Mouse (Mus musculus) heart, embryonic 16.5 days (tissue): ENCODE results near the gene Tcirg1. TPM values are rescaled to one million over a fixed set of nuclear protein-coding genes. Genes with fewer than 3 reads are reported as not detected.

Experiments used
- ATAC-seq: fragments of 200-750 bp; cut with Nextera tagmentation; replicated peaks from 2 replicates; pipeline ENCODE4 v1.8.0; 2017; ENCODE audit warnings: moderate number of reproducible peaks; ENCODE audit not compliant: insufficient read depth, low FRiP score; ENCODE audit errors: extremely low read depth
- H3K27ac ChIP-seq: fragments of 300-500 bp; sonication (generic); 2 replicates; pipeline ENCODE4 v1.5.1; 2014; ENCODE audit warnings: mild to moderate bottlenecking, low read length, control low read depth, moderate library complexity
- H3K27me3 ChIP-seq: fragments of 300-500 bp; sonication (generic); 2 replicates; pipeline ENCODE4 v1.6.1; 2014; ENCODE audit warnings: low read length, mixed read lengths; ENCODE audit not compliant: control insufficient read depth, insufficient read depth
- H3K36me3 ChIP-seq: fragments of 300-500 bp; sonication (generic); 2 replicates; pipeline ENCODE4 v1.6.1; 2014; ENCODE audit not compliant: control insufficient read depth, insufficient read depth
- H3K4me1 ChIP-seq: fragments of 300-500 bp; sonication (generic); 2 replicates; pipeline ENCODE4 v1.6.1; 2014; ENCODE audit warnings: low read length, mixed read lengths; ENCODE audit not compliant: control insufficient read depth, insufficient read depth
- H3K4me2 ChIP-seq: fragments of 300-500 bp; sonication (generic); 2 replicates; pipeline ENCODE4 v1.6.1; 2014; ENCODE audit warnings: low read depth, mild to moderate bottlenecking, control low read depth, low read length
- H3K4me3 ChIP-seq: fragments of 300-500 bp; sonication (generic); 2 replicates; pipeline ENCODE4 v1.5.1; 2014; ENCODE audit warnings: mild to moderate bottlenecking, control low read depth, low read length
- H3K9ac ChIP-seq: fragments of 300-500 bp; sonication (generic); 2 replicates; pipeline ENCODE4 v1.6.1; 2014; ENCODE audit warnings: low read length, control low read depth
- H3K9me3 ChIP-seq: fragments of 300-500 bp; sonication (generic); replicated peaks from 2 replicates; pipeline ENCODE4 v1.6.1; 2016; ENCODE audit warnings: low read length; ENCODE audit not compliant: control insufficient read depth
- WGBS: fragments of 180-500 bp; shearing (Covaris S2); extraction: QIAGEN DNeasy Blood & Tissue Kit; methylation state at CpG from one replicate; pipeline ENCODE4 v1.1.7; 2014; 5-methylcytosine and 5-hydroxymethylcytosine counted together
- polyA plus RNA-seq: library from polyadenylated mRNA; unstranded; fragments of >200 nt; fragmentation: Nextera tagmentation; extraction: Ambion mirVana; gene quantifications from 2 replicates; pipeline ENCODE4 v1.2.1, GENCODE M21; 2015

The Tcirg1 gene
- polyA plus RNA-seq = 31.0 and 32.3 TPM in 2 replicates

GRCm38 (mm10) chr19:3906795-3907786 lies at the start of gene Tcirg1:
Gene Tcirg1 (minus strand): TSS chr19:3907133.
- H3K27me3 ChIP-seq = no peaks in the 10 kb centered on the region
- ATAC-seq = peak; percentile 89
- peaks cover 25% of the 10 kb centered on the region for H3K4me1 ChIP-seq
- peak within 1 kb of the TSS; percentile 86 for H3K4me2 ChIP-seq
- H3K9ac ChIP-seq = peak within 1 kb of the TSS; percentile 81
- peaks cover 34% of the 10 kb centered on the region for H3K36me3 ChIP-seq
- H3K9me3 ChIP-seq = no peaks in the 10 kb centered on the region
- WGBS = 5% methylated on average over 36 of the region's 36 CpGs
- H3K27ac ChIP-seq = peak within 1 kb of the TSS; percentile 82
- H3K4me3 ChIP-seq = peak within 1 kb of the TSS; percentile 73

GRCm38 (mm10) chr19:3955804-3956203 lies 48.9 kb upstream of the Tcirg1 start:
- no peak overlapping the region for H3K4me2 ChIP-seq
- H3K9me3 ChIP-seq = no peaks in the 10 kb centered on the region
- H3K27me3 ChIP-seq = no peaks in the 10 kb centered on the region
- no peak overlapping the region for H3K9ac ChIP-seq
- no peaks in the 10 kb centered on the region for H3K36me3 ChIP-seq
- ATAC-seq = no peak
- H3K4me3 ChIP-seq = no peak overlapping the region
- WGBS = 23% methylated on average over 4 of the region's 4 CpGs
- H3K4me1 ChIP-seq = 0 out of 2 replicates have a peak, but pooled peaks cover 3% of the 10 kb centered on the region
- no peak overlapping the region for H3K27ac ChIP-seq

- Histone ChIP-seq H3K4me1 (0 out of 2 replicates have a peak, but pooled peaks cover 3% of the 10 kb centered on the region), H3K9me3 (no peaks in the 10 kb centered on the region), H3K4me3 (no peak overlapping the region), H3K27ac (no peak overlapping the region), H3K9ac (no peak overlapping the region), H3K27me3 (no peaks in the 10 kb centered on the region), H3K36me3 (no peaks in the 10 kb centered on the region), H3K4me2 (no peak overlapping the region)
- ATAC-seq = no peak
- WGBS = 81% methylated on average over 3 of the region's 3 CpGs
Measured at GRCm38 (mm10) chr19:3955033-3955432, 48.1 kb upstream of the Tcirg1 start.

- Histone ChIP-seq H3K27me3 (no peaks in the 10 kb centered on the region), H3K4me1 (no peaks in the 10 kb centered on the region), H3K27ac (no peak overlapping the region), H3K4me2 (no peak overlapping the region), H3K36me3 (no peaks in the 10 kb centered on the region), H3K9me3 (no peaks in the 10 kb centered on the region), H3K9ac (no peak overlapping the region), H3K4me3 (no peak overlapping the region)
- 38% methylated on average over 1 of the region's 1 CpGs for WGBS
- ATAC-seq = no peak
Measured at GRCm38 (mm10) chr19:3952099-3952498, 45.2 kb upstream of the Tcirg1 start.

- H3K4me2 ChIP-seq = no peak overlapping the region
- no peaks in the 10 kb centered on the region for H3K9me3 ChIP-seq
- H3K4me3 ChIP-seq = no peak overlapping the region
- no peaks in the 10 kb centered on the region for H3K27me3 ChIP-seq
- ATAC-seq = no peak
- H3K4me1 ChIP-seq = peaks cover 2% of the 10 kb centered on the region; the same call in 1 of the 2 replicates
- no peaks in the 10 kb centered on the region for H3K36me3 ChIP-seq
- no peak overlapping the region for H3K9ac ChIP-seq
- H3K27ac ChIP-seq = no peak overlapping the region
Measured at GRCm38 (mm10) chr19:3951461-3951860, 44.5 kb upstream of the Tcirg1 start.

GRCm38 (mm10) chr19:3950331-3950730 lies 43.4 kb upstream of the Tcirg1 start:
- Histone ChIP-seq H3K4me2 (no peak overlapping the region), H3K9me3 (no peaks in the 10 kb centered on the region), H3K27me3 (no peaks in the 10 kb centered on the region), H3K27ac (no peak overlapping the region), H3K4me3 (no peak overlapping the region), H3K9ac (no peak overlapping the region), H3K4me1 (peaks cover 12% of the 10 kb centered on the region), H3K36me3 (no peaks in the 10 kb centered on the region)
- ATAC-seq = no peak
- 73% methylated on average over 3 of the region's 3 CpGs for WGBS

- Histone ChIP-seq H3K9ac (no peak overlapping the region), H3K4me1 (peaks cover 12% of the 10 kb centered on the region), H3K4me2 (no peak overlapping the region), H3K9me3 (no peaks in the 10 kb centered on the region), H3K36me3 (no peaks in the 10 kb centered on the region), H3K27me3 (no peaks in the 10 kb centered on the region), H3K27ac (no peak overlapping the region), H3K4me3 (no peak overlapping the region)
- no peak for ATAC-seq
- 70% methylated on average over 13 of the region's 14 CpGs for WGBS
Measured at GRCm38 (mm10) chr19:3948546-3948945, 41.6 kb upstream of the Tcirg1 start.

GRCm38 (mm10) chr19:3947813-3948212 lies 40.9 kb upstream of the Tcirg1 start:
- no peak for ATAC-seq
- Histone ChIP-seq H3K9me3 (no peaks in the 10 kb centered on the region), H3K4me1 (peaks cover 15% of the 10 kb centered on the region), H3K4me3 (no peak overlapping the region), H3K27ac (no peak overlapping the region), H3K9ac (no peak overlapping the region), H3K27me3 (no peaks in the 10 kb centered on the region), H3K36me3 (no peaks in the 10 kb centered on the region), H3K4me2 (no peak overlapping the region)
- WGBS = 83% methylated on average over 3 of the region's 3 CpGs

- peak; percentile 68; the same call in 1 of the 2 replicates for ATAC-seq
- Histone ChIP-seq H3K4me2 (no peak overlapping the region), H3K4me3 (no peak overlapping the region), H3K9ac (no peak overlapping the region), H3K27me3 (no peaks in the 10 kb centered on the region), H3K27ac (peak overlapping the region; percentile 75), H3K36me3 (no peaks in the 10 kb centered on the region), H3K4me1 (peaks cover 15% of the 10 kb centered on the region), H3K9me3 (no peaks in the 10 kb centered on the region)
- WGBS = 13% methylated on average over 2 of the region's 2 CpGs
Measured at GRCm38 (mm10) chr19:3946715-3947114, 39.8 kb upstream of the Tcirg1 start.
